Mouse (Mus musculus) urinary bladder, postnatal 14 days (tissue): ENCODE measurements at regions not wholly inside any gene's neighbourhood (a gene's known extent, or its start where the extent isn't known, plus 50 kb on each side); places are given as distances from the start of the nearest gene placed in this dataset.

Experiments
- DNase-seq: peaks from one replicate; pipeline ENCODE4 v3.0.0; 2021; ENCODE audit warnings: low spot score

DNA sequence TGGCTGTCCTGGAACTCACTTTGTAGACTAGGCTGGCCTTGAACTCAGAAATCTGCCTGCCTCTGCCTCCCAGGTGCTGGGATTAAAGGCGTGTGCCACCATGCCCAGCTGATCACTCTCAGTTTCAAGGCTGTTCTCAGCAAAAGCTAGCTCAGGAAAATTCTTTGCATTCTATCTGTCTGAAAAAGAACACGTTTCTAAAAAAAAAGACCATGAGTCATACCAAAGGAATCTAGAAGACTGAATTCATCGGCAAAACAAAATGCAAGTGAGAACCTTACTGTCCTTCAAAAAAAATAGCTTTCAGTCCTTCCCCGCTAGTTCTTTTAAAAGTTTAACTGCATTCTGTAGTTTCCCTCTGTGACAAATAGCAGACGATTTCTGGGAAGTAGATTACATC, 596.3 kb upstream of the Syt1 start:
- DNase-seq = no peak

- DNase-seq = no peak
Observed at GRCm38 (mm10) chr10:109603241-109603640, 592.5 kb upstream of the Syt1 start.

- DNase-seq = no peak
Observed at GRCm38 (mm10) chr10:109598604-109599003, 587.8 kb upstream of the Syt1 start.

- DNase-seq = no peak
Observed at GRCm38 (mm10) chr10:109573200-109573599, 562.4 kb upstream of the Syt1 start.

GRCm38 (mm10) chr10:109569798-109570197, 559.0 kb upstream of the Syt1 start:
- no peak for DNase-seq

GRCm38 (mm10) chr10:109566675-109567074, 555.9 kb upstream of the Syt1 start:
- no peak for DNase-seq

DNA sequence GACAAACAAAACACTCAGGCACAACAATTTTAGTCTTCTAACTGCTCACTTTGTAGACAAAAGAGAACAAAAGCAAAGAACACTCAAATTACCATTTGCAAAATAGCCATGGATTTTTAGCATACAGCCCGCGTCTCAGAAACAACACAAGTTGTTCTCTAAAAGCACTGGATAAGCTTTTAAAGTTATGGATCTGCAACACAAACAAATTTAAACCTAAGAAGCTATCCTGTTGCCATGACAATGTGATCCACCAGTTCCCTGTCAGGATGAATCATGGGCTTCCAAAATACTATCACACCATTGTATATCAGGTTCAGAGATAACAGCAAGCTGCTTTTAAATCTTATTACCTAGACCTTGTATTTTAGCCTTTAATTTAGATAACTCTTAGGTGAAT, 550.9 kb upstream of the Syt1 start:
- no peak for DNase-seq

- no peak for DNase-seq
Observed at GRCm38 (mm10) chr10:109561094-109561493, 550.3 kb upstream of the Syt1 start.

DNA sequence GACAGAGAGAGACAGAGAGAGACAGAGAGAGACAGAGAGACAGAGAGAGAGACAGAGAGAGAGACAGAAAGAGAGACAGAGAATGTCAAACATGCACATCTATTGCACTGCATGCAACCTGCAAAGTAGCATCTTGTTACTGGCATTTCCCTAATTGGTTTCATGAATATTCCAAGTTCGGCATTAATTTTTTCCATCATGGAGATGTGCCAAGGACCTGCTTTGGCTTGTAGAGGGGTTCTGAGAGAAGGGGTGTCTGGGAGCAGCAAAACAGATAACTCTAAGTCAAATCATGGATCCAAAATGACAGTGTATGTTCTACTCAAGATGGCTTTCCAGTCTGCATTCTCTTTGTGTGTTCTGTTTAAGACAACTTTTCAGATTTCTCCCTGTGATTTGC, 532.5 kb upstream of the Syt1 start:
- DNase-seq = no peak

- no peak for DNase-seq
Observed at GRCm38 (mm10) chr10:109540229-109540628, 529.4 kb upstream of the Syt1 start.

- no peak for DNase-seq
Observed at GRCm38 (mm10) chr10:109528096-109528495, 517.3 kb upstream of the Syt1 start.

DNA sequence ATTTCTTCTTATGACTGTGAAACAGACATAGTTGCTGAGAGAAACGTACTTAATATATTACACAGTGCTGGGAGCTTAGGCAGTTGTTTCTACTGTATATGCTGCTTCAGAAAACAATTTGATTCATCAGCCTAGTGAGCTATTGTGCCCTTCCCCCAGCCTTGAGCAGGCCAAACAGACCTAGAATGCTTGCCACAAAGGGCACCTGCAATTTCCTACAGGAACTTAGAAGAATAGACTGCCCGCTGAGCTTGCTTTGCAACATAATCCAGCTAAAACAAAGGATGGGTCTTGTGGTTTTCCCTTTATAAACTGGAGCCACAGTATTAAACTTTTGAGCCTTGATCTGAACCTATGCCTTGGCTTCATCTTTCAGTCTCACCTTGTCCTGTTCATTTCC, 510.9 kb upstream of the Syt1 start:
- DNase-seq = no peak

GRCm38 (mm10) chr10:109517664-109518063, 506.9 kb upstream of the Syt1 start:
- no peak for DNase-seq

DNA sequence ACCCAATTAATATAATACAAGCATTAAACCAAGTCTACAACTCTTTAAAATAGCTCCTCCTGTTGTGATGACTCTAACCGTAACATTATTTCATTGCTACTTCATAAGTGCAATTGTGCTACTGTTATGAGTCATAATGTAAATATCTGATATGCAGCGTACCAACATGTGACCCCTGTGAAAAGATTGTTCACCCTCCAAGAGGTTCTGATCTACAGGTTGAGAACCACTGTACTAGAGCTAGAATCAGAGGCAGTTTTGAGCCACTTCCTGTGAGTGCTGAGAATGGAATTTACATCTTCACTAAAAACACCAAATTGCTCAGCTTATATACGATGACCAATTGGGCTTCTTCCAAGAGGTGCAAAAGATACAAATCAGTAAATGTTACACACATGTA, 504.4 kb upstream of the Syt1 start:
- DNase-seq = no peak

- no peak for DNase-seq
Observed at GRCm38 (mm10) chr10:109510917-109511715, 500.3 kb upstream of the Syt1 start.

DNA sequence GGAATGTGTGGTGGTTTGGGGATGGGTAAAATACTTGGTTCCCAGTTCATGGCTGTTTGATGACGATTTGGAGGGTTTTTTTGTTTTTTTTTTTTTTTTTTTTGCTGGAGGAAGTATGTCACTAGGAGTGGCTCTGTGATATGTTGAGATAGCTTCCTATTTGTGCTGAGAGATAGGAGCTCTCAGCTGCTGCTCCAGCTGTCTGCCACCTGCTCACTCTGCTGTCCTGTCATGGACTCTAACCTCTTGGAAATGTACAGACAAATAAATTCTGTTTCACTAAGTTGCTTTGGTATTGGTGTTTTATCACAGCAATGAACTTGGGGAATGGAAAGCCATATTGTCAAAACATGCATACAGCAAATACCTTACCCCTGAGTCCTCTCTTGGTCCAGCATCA, 497.8 kb upstream of the Syt1 start:
- no peak for DNase-seq

- no peak for DNase-seq
Observed at GRCm38 (mm10) chr10:109507228-109507627, 496.4 kb upstream of the Syt1 start.

- DNase-seq = no peak
Observed at GRCm38 (mm10) chr10:109504683-109505082, 493.9 kb upstream of the Syt1 start.

DNA sequence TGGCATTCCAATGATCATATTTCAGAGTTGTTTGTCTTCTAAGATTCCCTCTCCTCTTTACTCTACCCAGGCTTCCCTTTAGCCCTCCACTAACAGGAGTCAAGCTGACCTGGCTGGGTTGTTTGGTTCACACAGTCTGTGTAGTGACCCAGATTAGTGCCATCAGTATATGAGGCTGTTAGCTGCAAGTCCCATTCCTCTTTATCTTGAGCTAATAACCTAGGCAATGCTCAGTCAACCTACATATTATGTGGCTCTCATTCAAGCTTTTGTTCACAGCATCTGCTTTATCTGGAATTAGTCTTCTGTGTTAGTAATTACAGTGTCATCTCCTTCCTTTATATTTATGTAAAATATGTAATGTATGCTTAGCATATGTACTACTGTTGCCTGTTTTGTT, 490.1 kb upstream of the Syt1 start:
- no peak for DNase-seq

DNA sequence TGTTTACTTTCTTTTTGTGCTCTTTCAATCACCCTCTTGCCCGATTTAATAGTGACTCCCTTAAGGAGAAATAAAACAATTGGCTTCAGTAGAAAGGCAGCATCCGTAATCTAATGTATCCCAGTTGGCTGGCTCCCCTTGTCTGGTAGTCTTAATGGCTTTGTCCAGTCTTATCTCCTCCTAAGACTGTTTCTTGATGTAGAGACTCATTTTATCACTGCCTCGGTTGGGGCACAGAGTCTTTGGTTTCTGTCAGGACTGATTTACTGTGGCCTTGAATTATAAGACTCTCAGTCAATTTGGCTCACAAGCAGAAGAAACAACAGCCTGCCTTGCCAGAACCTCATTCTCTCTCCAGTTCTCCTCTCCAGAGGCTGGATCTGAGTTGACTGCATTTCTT, 487.5 kb upstream of the Syt1 start:
- no peak for DNase-seq

DNA sequence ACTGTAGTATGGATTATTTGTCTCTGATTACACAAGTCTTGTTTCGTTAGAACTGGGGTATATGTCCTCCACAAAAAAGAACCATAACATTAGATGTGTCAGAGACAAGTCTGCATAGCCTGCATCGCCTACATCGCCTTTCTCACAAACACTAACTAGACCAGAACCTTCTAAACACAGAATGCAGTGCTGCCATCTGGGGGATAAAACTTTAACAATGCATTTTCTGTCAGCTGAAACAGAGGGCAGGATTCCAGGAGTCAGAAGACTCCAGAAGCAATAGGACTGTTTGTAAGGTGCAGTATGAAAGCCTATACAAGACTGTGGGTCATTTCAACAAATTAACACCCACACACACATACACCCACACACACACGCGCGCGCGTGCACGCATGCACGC, 485.4 kb upstream of the Syt1 start:
- DNase-seq = peak; percentile 5

GRCm38 (mm10) chr10:109490765-109491164, 480.0 kb upstream of the Syt1 start:
- no peak for DNase-seq

GRCm38 (mm10) chr10:109488000-109488399, 477.2 kb upstream of the Syt1 start:
- no peak for DNase-seq

- DNase-seq = no peak
Observed at GRCm38 (mm10) chr10:109486917-109487604, 476.3 kb upstream of the Syt1 start.
